Mouse (Mus musculus) heart, postnatal 10 days (tissue): Measurements from ENCODE around the gene Nmnat1. TPM values are rescaled to one million over a fixed set of nuclear protein-coding genes. Genes with fewer than 3 reads are reported as not detected.
A peak's percentile ranks its signal among the peaks of the same experiment; 100 is the strongest.

ENCODE experiments used
- DNase-seq, 2 experiments: peaks; one replicate each; pipeline ENCODE4 v3.0.0; 2021
- intact Hi-C: fragments of 180-260 bp; cut with DNase I; formaldehyde crosslinking; loops from one replicate; pipeline ENCODE4 v1.15.1; 2025
- total RNA-seq, 2 experiments: library from RNA; stranded (reverse); gene quantifications; 2 replicates each; pipeline ENCODE4 v1.2.3; 2021

Gene Nmnat1
- 10 to 100 TPM; 20.0 to 20.5 TPM for total RNA-seq

DNA sequence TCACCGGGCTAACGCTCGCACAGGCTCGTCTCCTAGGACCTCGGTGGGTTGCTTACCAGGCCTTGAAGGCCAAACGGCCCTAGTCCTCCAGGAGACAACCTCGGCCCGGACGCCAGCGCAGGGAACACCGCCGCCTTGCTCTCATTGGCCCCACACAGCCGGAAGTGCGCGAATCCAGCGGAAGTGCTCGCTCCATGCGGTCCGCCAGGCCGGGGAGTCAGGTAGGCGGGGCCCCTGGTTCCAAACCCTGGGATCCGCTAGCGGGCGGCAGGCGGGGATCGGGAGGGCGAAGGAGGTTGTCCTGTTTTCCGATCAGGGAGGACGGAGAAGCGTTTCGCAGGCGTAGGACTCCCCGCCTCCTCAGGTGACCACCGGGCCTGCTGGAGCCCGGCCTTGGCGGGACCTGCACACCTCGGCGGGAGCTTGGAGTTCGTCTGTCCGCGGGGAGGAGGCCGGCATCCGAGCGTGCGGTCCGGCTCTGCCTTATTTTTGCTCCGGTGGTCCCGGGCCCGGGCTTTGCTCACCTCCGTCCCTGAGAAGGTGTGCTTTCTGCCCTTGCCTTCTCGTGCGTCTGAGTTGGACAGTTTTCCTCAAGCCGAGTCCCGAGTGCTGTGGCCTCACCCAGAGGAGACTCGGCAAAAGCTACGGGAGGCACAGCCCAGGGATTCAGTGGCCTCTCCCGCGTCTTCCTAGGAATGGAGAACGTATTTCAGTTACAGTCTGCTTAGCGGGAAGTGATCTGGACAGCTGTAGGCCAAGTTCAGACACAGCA lies at the start of gene Nmnat1, which contains the start of gene Lzic:
TSS of gene Nmnat1 (minus strand) at position 150 of the 772 bp plus-strand sequence.
TSS of gene Lzic (plus strand) at position 177 of the 772 bp plus-strand sequence.
- peak; percentile 96 to 97 for DNase-seq
- intact Hi-C loops: loop anchor here (10.0 kb wide), 1 partner anchor 340 kb away; no protein-coding TSS in a partner anchor

DNA sequence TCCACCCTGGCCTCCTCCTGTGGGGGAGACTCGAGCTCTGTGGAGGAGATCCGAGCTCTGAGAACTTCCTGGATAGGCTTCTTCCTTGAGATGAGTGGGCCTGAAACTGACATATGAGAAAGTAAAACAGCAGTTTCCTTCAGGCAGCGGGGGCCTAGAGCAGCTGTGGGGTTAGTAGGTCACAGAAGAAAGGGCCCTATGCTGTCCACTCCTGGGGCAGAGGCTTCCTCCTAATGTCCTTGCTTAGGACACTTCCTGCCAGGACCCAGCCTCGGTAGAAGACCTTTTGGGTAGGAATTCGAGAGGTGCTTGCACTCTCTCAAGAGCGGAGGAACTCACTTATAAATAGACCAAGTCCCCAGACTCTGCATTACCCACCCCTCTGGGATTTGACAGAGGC lies 44.7 kb upstream of the Nmnat1 start:
- peak in 1 of 2 experiments; percentile 24 for DNase-seq
- intact Hi-C loops: no loop called here

DNA sequence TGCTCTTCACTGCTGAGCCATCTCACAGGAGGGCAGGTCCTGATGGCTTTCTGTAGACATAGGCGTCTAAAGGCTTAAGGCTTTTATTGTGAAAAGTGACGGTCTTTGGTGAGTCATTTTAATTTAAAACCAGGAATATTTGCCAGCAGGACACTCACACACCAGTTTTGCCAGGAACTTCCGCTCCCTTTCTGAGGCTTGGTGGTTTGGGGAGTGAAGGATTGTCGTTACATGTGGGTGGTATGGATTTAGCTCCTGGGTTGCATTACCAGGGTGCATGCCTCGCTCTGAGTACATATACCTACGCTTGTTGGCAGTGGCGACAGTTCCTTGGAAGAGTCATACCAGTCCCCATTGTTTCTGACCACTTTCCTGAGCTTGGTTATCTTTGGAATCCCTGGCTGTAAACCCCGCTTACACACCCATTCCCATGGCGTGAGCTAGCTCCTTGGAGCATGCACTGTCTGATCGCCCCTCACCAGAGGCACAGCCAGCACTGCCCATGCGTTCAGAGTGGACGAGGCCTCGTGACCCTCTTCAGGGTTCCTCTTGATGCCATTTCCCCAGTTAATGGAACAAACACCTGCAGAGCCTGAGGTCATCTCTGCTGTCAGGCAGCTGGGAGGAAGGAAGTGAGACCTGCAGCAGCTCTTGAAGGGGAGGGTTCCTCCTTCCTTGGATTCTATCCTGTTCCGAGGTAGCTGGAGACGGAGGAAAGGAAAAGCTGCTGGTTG lies 42.8 kb upstream of the Nmnat1 start:
- intact Hi-C loops: no loop called here
- peak; percentile 44 to 50 for DNase-seq

DNA sequence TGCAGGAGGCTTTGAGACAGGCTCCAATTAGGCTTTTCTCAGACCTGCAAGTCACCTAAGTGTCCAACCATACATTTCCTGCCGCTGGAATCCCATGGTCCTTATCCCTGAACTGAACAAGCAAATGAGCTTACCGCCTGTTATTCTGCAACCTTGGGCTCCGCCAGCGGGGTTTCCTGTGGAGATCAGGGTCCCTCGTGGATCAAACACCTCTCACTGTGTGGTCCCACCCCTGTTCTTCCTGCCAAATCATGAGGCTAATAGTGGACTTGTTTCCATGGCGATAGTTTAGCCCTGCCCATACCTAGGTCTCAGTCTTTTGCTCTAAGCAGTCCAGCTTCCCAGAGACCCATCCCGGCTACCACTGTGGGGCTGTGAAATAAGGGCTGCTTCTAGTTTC lies 41.3 kb upstream of the Nmnat1 start:
- intact Hi-C loops: no loop called here
- DNase-seq: peak; percentile 70

DNA sequence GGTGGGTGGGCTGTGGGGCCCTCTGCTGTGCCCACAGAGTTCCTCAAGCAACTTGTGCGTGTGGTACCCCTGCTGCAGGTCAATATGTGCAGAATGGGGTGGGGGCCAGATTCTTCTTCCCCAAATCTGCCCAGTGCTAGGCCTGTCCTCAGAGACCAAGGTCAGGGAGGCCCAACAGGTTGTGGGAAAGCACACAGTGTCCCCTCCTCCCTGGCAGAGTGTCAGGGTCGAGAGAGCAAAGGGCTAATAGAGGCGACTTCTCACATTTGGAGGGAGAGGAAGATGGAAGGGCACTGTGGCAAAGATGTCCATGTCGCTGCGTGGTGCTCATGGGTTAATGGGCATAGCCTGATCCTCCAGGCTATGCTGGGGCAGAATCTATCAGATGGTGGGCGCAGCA lies 40.8 kb upstream of the Nmnat1 start:
- DNase-seq: no peak
- intact Hi-C loops: no loop called here

DNA sequence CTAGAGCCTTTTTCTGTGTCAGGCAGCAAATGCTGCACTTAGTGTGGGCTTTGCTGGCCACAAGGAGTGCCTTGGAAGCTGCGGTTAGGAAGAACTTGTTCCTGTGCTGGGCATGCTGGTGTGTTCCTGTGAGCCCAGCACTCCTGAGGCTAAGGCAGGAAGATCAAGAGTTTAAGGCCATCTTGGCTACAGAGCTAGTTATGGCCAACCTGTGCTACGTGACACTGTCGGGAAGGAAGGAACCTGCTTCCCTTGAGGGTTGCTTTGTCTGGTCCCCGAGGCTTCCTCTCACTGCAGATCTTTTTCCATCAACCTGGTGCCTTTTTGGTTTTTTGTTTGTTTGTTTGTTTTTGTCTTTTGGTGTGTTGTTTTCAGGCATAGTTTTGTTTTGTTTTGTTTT lies 40.2 kb upstream of the Nmnat1 start:
- no peak for DNase-seq
- intact Hi-C loops: no loop called here

DNA sequence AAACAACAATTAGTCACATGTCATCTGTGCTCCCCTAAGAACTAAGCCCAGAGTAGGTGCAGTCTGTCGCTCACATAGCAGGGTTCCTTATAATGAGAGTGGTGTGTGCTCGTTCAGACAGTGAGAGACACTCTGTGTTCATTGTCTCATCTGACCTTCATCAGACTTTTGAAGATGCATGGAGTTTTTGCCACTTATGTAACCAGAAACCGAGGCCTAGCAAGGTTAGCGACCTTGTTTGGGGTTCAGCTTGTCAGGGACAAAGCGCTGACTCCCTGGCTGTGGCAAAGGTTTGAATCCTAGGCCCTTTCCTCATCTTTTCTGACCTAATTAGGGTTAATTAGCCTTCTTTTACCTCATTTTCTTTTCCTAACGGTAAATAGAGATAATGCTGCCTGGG lies 39.0 kb upstream of the Nmnat1 start:
- intact Hi-C loops: no loop called here
- no peak for DNase-seq

DNA sequence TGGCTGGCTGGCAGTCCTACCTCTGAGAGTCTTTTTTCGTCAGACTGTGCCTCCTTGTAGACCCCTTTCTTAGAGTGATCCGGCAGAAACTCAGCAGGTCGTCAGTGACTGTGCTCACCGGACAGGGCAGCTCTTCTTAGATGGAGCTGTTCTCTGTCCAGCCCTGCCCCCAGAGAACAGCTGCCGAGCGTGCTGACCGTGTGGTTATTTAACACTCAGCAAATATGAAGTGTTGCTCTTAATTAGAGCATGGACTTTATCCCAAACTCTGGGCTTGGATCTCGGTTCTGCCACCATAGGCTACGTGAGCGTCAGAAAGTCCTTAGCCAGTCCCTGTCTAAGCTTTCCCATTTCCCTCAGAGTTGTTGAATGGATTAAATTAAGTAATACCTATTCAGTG lies 36.3 kb upstream of the Nmnat1 start:
- DNase-seq: no peak
- intact Hi-C loops: no loop called here

DNA sequence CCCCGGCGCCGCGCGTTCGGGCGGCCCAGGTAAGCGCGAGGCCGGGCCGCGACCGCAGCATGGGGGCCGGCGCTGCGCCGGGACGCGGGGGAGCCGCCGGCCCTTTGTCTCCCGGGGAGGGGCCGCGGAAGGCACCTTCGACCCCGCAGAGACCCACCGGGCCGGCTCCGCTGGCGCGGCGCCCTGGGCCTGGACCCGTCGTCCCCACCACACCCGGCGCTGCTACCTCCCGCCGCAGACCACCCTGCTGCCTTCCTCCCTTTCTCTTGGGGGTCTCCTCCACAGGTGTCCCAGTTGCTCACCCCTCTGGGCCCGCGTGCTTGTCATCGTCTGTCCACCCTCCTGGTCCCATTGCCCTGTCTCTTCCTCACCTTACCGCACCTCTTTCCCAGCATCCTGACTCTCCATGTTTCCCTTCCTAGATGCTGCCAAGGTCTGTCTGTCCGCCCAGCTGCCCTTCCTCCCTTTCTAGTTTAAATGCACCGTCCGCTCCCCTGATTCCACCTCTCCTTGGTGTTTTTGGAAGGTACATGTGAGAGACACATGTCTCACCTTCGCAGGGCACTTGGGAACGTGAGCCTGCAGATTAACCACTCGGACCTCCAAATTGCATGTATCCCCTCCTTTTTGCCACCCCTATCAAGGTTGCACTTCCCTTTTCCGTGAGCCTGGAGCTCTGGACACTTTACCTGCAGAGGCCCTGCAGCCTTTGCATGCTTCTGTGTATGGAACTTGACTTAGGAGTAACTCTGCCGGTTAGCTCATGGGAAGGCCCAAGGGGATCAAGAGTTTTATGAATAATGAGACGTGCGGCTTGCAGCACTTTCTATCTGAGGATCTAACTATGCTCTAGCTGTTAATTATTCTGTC lies 33.6 kb upstream of the Nmnat1 start:
- DNase-seq: peak in 1 of 2 experiments; percentile 43
- intact Hi-C loops: no loop called here

DNA sequence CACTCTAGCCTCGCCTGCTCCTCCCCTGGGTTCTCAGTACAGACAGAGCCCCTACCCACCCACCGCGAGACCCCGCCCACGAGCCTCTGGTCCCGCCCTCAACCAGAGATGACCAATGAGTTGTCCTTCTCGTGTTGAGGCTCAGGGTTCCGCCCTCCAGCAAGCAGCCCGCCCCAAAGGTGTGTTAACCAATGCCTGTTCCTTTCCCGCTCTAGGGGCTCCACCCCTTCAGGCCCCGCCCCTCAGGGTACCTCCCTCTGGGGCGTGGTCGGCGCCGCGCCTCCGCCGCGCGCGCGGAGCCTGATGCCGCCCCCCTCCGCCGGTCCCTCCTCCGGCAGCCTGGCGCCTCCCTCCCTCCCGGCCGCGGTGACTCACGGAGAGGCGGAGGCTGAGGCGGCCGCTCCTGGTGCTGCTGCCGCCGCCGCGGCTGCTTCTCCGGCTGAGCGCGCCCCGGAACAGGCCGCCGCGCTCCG lies 32.9 kb upstream of the Nmnat1 start, which contains the start of gene Ctnnbip1:
TSS of gene Ctnnbip1 (plus strand) at position 369 of the 473 bp plus-strand sequence.
- intact Hi-C loops: no loop called here
- DNase-seq: peak; percentile 97 to 98

DNA sequence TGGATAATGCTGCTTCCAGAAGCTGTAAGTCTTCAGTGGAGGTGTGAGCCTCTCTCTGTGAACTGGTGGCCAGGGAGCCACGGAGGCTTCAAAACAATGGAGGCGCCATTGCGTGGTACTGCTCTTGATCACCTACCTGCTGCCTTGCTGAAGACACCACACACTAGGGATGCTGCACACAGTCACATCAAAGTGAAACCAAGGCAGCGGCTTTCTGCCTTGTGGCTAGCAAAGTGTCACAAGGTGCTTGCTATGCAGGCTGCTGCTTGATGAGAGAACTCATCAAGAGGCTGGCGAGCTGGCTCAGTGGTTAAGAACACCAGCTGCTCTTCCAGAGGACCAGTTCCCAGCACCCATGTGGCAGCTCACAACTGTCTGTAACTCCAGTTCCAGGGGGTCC lies 30.7 kb upstream of the Nmnat1 start:
- intact Hi-C loops: no loop called here
- no peak for DNase-seq

DNA sequence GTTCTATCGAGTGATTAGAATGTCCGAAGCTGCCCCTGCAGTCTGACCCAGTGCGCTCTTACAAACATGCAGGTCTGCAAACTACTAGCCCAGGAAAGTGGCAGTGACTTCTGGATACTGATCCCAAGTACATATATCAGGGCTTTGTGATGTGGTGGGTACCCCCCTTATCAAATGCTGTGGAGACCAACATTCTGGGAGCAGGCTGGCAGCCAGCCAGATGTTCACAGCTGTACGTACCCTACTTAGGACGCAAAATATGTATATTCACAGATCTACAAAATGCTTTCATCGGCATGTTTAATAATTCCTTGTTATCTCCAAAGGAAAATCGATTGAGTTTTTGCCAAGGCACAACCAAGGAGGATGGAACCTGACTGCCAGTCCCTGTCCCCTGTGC lies 27.1 kb upstream of the Nmnat1 start:
- DNase-seq: no peak
- intact Hi-C loops: no loop called here

DNA sequence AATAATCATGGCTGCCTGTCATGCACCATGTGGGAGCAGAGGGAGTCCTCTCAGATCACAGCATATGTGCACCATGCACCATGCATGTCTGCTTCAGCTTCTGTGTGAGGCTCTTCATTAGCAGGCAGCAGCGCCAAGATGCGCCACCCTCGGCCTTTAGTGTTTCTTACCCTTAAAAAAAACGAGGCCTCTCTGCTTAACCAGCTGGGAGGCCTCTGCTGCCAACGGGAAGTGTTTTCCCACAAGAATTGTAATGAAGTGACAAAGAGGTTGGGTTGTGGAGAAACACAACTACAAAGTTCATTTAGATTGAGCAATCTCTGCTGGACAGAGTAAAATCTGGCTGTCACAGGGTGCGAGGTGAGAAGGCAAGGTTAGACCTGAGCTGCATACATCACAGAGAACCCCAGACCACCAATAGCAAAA lies 26.2 kb upstream of the Nmnat1 start:
- intact Hi-C loops: no loop called here
- DNase-seq: no peak

DNA sequence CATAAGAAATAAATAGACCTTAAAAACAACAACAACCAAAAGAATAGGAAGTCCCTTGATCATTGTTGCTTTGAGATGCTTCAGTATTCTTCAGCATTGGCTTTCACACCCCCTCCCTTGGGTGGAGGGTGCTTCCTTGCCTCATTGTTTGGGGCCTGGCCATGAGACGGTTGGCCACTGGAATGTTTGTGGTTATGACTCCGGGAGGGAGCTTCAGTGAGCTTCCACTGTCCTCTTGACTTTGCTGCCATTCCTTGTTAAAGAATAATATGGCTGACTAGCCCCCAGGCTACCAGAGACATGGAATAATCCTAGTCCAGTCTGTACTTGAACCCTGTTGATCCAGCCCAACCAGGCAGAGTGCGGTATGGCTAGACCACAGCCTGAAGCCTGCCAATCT lies 21.9 kb upstream of the Nmnat1 start:
- intact Hi-C loops: no loop called here

DNA sequence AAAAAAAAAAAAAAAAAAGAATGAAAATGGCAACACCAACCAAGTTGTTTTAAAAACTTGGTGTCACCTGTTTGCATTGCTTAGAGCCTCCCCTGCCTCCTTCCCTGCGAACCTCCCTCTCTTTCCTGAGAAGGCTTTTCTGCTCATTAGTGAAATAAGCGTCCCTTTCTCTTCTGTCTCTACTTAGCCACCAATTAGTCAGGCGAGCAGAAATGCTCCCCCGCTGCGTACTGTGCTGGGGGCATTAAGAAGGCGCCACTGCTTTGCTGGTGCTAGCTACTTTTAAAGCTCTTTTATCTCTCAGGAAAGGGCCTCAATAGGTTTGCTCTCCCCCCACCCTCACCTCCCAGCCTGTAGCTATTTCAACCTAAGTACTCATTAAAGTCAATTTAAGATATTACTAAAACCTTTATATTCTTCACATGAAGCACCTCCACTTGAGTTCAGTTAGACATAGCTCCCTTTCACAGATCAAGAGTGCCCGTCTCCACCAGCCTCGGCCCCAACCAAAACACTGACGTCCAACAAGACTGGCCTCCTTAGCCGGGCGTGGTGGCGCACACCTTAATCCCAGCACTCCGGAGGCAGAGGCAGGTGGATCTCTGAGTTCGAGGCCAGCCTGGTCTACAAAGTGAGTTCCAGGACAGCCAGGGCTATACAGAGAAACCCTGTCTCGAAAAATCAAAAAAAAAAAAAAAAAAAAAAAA lies 20.4 kb upstream of the Nmnat1 start:
- no peak for DNase-seq
- intact Hi-C loops: no loop called here

More for the DNA sequence above, 21.9 kb upstream of the Nmnat1 start:
- DNase-seq: no peak

DNA sequence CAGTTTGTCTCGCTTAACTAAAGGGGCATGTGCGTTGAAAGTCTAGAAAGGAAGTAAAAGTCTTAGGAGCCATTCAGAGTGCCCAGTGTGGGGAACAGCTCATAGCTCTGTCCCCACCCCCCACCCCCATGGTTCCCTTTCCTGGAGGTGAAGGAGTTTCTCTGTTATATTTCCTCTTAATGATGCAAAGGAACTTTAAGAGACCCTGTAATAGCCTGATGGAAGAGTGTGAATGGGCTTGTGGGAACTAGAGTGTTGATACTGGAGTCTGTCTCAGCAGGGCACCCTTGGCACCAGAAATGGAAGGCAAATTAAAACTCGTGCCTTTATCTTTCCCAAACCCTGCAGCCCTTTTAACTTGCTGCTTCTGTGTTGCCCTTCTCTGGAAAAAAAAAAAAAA lies 19.9 kb upstream of the Nmnat1 start:
- intact Hi-C loops: no loop called here
- DNase-seq: no peak

DNA sequence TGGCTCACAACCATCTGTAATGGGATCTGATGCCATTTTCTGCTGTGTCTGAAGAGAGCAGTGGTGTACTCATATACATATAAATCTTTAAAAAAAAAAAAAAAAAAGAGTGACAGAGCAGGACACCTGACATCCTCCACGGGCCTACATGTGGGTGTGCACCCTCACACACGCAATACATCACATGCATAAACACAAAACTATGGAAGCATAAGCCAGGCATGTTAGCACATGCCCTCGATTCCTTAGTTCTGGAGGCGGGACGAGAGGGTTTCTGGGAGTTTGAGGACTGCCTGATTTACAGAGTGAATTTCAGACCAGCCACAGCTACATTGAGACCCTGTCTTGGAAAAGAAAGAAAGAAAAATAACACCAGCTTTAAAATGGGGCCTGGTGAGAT lies 19.4 kb upstream of the Nmnat1 start:
- no peak for DNase-seq
- intact Hi-C loops: no loop called here

DNA sequence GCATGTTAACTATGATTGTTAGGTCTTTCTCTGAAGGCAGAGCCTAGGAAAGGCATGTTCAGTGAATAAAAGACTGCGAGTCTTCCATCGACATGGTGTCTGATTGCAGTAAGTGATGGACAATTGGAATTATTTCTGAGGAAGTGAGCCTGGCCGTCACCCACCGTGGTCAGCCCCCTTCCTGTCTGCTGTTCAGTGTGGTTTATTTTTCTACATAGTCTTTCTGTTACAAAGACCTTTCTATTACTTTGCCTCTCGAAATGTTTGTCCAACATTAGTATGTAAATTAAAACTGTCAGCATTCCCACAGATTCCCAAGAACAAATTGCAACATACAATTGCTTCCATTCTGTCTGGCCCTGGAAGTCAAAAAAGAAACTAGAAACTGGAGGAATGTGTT lies 14.8 kb upstream of the Nmnat1 start:
- no peak for DNase-seq
- intact Hi-C loops: loop anchor here (2.0 to 5.0 kb wide), 2 partner anchors 43 to 113 kb away; no protein-coding TSS in a partner anchor

DNA sequence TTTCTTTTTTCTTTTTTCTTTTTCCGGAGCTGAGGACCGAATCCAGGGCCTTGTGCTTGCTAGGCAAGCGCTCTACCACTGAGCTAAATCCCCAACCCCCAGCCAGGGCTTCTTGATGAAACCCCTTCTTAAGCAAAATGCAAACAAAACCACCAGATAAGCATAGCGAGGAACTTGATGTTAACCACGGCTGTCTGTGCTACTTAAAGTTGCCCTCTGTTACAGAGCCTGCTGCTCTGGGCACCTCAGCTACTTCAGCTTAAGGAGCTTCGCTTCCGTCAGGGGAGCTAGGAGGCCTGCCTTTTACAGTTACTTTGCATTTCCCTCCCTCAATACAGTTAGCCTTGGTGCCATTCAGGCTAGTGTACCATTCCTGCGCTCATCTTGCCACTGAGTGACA lies 13.9 kb upstream of the Nmnat1 start:
- no peak for DNase-seq
- intact Hi-C loops: loop anchor here (5.0 kb wide), 1 partner anchor 113 kb away; no protein-coding TSS in a partner anchor

DNA sequence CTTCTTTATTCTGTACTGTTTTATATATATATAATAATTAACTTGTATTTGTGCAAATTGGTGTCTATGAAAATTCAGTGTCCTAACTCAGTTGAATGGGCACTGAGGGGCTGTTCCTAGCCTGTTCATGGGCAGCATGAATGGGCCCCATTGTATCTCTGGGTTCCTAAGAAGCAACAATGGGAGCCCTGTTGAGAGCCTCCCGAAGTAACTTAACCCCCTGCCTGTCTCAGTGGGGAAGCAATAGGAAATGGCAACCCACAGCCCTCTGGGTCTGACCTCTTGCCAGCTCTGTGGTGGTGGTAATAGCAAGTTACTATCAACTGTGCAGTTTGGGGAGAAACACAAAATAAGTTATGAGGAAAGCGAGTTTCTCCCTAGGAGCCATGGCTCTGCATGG lies 11.6 kb upstream of the Nmnat1 start:
- intact Hi-C loops: loop anchor here (5.0 kb wide), 1 partner anchor 116 kb away; no protein-coding TSS in a partner anchor

More for the DNA sequence above, 11.6 kb upstream of the Nmnat1 start:
- no peak for DNase-seq
